In genomic region chr4:35844518-35844917, GRCm38 (mm10) we compare ENCODE assay signal across 13 mouse cellular contexts.
DNase-seq lines count a peak whose midpoint lies in the region; ATAC-seq lines count a peak whose summit lies in the region.
"Had no signal": no experiment of that assay in that cellular context is flagged by ENCODE, and none has a peak within 500 bp of the region (broad histone marks: within the 10 kb centered on the region; RNA-seq: fewer than 3 reads in every experiment).

No protein-coding gene starts in this region.

- intact Hi-C loops in left cerebral cortex, postnatal 4 days (cut with DNase I) = no loop called here

- peak; percentile 12 for DNase-seq in embryo, embryonic 11 days
- no peak for DNase-seq in embryo, embryonic 9.5 days (ENCODE audit: extremely low spot score)
- DNase-seq in brain, embryonic 18.5 days (ENCODE audit: low read depth, low spot score) = peak; percentile 14
- no peak for DNase-seq in midbrain, embryonic 14.5 days
- DNase-seq in B cell, adult 2 months = no peak
- DNase-seq in left cerebral cortex, postnatal 4 days = no peak
- DNase-seq: lung, postnatal 36 days had no signal

- peak overlapping the region; percentile 32 for H3K4me3 ChIP-seq in forebrain, embryonic 15.5 days
- no peak overlapping the region for H3K4me3 ChIP-seq in midbrain, embryonic 14.5 days (replicated peaks; ENCODE audit: low read depth, low read length)
- H3K4me3 ChIP-seq in kidney, embryonic 15.5 days (replicated peaks) = no peak overlapping the region
- H3K4me3 ChIP-seq: heart, embryonic 10.5 days had no signal

- 0 out of 2 replicates have a peak overlapping the region, but pooled peaks have one; percentile 40 for H3K9ac ChIP-seq in forebrain, embryonic 15.5 days (replicated peaks)
- no peak overlapping the region for H3K9ac ChIP-seq in midbrain, embryonic 14.5 days (replicated peaks; ENCODE audit: low read length)
- no peak overlapping the region for H3K9ac ChIP-seq in kidney, embryonic 15.5 days
- H3K9ac ChIP-seq: liver, embryonic 14.5 days had no signal

- no peaks in the 10 kb centered on the region for H3K27me3 ChIP-seq in forebrain, embryonic 15.5 days
- H3K27me3 ChIP-seq in midbrain, embryonic 14.5 days (ENCODE audit: control insufficient read depth, insufficient read depth, low read length) = no peaks in the 10 kb centered on the region
- H3K27me3 ChIP-seq in kidney, embryonic 15.5 days = no peaks in the 10 kb centered on the region

- H3K36me3 ChIP-seq in forebrain, embryonic 15.5 days = no peaks in the 10 kb centered on the region
- H3K36me3 ChIP-seq in midbrain, embryonic 14.5 days (ENCODE audit: control insufficient read depth, insufficient read depth, low read length) = no peaks in the 10 kb centered on the region
- no peaks in the 10 kb centered on the region for H3K36me3 ChIP-seq in kidney, embryonic 15.5 days
- H3K36me3 ChIP-seq: G1E; heart, embryonic 10.5 days had no signal

- peak; percentile 31; the same call in 1 of the 2 replicates for ATAC-seq in forebrain, embryonic 15.5 days (replicated peaks)
- no peak for ATAC-seq in midbrain, embryonic 14.5 days (ENCODE audit: low FRiP score, low TSS enrichment)
- ATAC-seq in kidney, embryonic 15.5 days (replicated peaks; ENCODE audit: low FRiP score) = no peak

- 6% methylated on average over 6 of the region's 6 CpGs for WGBS in forebrain, embryonic 15.5 days
- WGBS in midbrain, embryonic 14.5 days = 35% methylated on average over 6 of the region's 6 CpGs
- WGBS in kidney, embryonic 15.5 days = 82% methylated on average over 6 of the region's 6 CpGs

- H3K4me1 ChIP-seq in forebrain, embryonic 15.5 days = peaks cover 15% of the 10 kb centered on the region
- 0 out of 2 replicates have a peak, but pooled peaks cover 5% of the 10 kb centered on the region for H3K4me1 ChIP-seq in midbrain, embryonic 14.5 days (ENCODE audit: control insufficient read depth, insufficient read depth, low read length)
- H3K4me1 ChIP-seq in kidney, embryonic 15.5 days = no peaks in the 10 kb centered on the region
- H3K4me1 ChIP-seq: heart, embryonic 10.5 days had no signal

- H3K9me3 ChIP-seq in forebrain, embryonic 15.5 days = no peaks in the 10 kb centered on the region
- H3K9me3 ChIP-seq in midbrain, embryonic 14.5 days (ENCODE audit: control insufficient read depth, low read length) = no peaks in the 10 kb centered on the region
- no peaks in the 10 kb centered on the region for H3K9me3 ChIP-seq in kidney, embryonic 15.5 days (replicated peaks)
- H3K9me3 ChIP-seq: G1E; heart, embryonic 10.5 days had no signal

- peak overlapping the region; percentile 72; the same call in 1 of the 2 replicates for H3K27ac ChIP-seq in forebrain, embryonic 15.5 days (replicated peaks)
- H3K27ac ChIP-seq in midbrain, embryonic 14.5 days (replicated peaks; ENCODE audit: low read depth, low read length) = 0 out of 2 replicates have a peak overlapping the region, but pooled peaks have one; percentile 68
- H3K27ac ChIP-seq in kidney, embryonic 15.5 days = no peak overlapping the region
- H3K27ac ChIP-seq: heart, embryonic 10.5 days; kidney, postnatal 0 days; liver, embryonic 14.5 days had no signal

- peak overlapping the region; percentile 53 for H3K4me2 ChIP-seq in forebrain, embryonic 15.5 days (replicated peaks)
- H3K4me2 ChIP-seq in midbrain, embryonic 14.5 days (ENCODE audit: low read length) = peak overlapping the region; percentile 28
- no peak overlapping the region for H3K4me2 ChIP-seq in kidney, embryonic 15.5 days

Comparison
In these comparisons a context has a peak if more than half of its experiments do, and no peak if none do; other contexts are left out.
1. DNase-seq: peak in embryo, embryonic 11 days (single experiment) and brain, embryonic 18.5 days (single experiment); none in embryo, embryonic 9.5 days (single experiment), midbrain, embryonic 14.5 days (single experiment), B cell, adult 2 months (0 of 2) and left cerebral cortex, postnatal 4 days (single experiment).